Mouse (Mus musculus) testis, adult 2 months (tissue): ENCODE results near the gene Limk1. TPM values are rescaled to one million over a fixed set of nuclear protein-coding genes. Genes with fewer than 3 reads are reported as not detected.
"Not testable (repeated sequence)": the region's sequence is repeated elsewhere in the genome, so short reads cannot be mapped to it uniquely, and the experiment has no call there.

ENCODE experiments used
- H3K27ac ChIP-seq: fragments of 200-500 bp; 2 replicates; pipeline ENCODE4 v1.5.1; 2012; ENCODE audit warnings: low read depth, low read length; ENCODE audit not compliant: control insufficient read depth, insufficient read depth
- H3K27me3 ChIP-seq: fragments of 200-500 bp; 2 replicates; pipeline ENCODE4 v1.6.1; 2012; ENCODE audit warnings: mild to moderate bottlenecking, low read length, moderate library complexity; ENCODE audit not compliant: control insufficient read depth, insufficient read depth
- H3K36me3 ChIP-seq: fragments of 200-500 bp; 2 replicates; pipeline ENCODE4 v1.6.1; 2012; ENCODE audit warnings: mild to moderate bottlenecking, low read length; ENCODE audit not compliant: control insufficient read depth, insufficient read depth
- H3K4me1 ChIP-seq: fragments of 200-500 bp; 2 replicates; pipeline ENCODE4 v1.6.1; 2012; ENCODE audit warnings: low read length; ENCODE audit not compliant: control insufficient read depth, insufficient read depth
- H3K4me3 ChIP-seq: fragments of 200-500 bp; 2 replicates; pipeline ENCODE4 v1.5.1; 2012; ENCODE audit warnings: low read depth, mild to moderate bottlenecking, low read length, moderate library complexity, mixed read lengths; ENCODE audit not compliant: control insufficient read depth
- CTCF ChIP-seq: fragments of 200-500 bp; IDR thresholded peaks from 2 replicates; pipeline ENCODE4 v1.5.1; 2012; ENCODE audit warnings: low read depth, mild to moderate bottlenecking, inconsistent platforms, low read length, moderate library complexity; ENCODE audit not compliant: control insufficient read depth, insufficient read depth, insufficient replicate concordance
- POLR2A ChIP-seq: fragments of 200-500 bp; IDR thresholded peaks from 2 replicates; pipeline ENCODE4 v1.6.1; 2012; ENCODE audit warnings: low read depth, mild to moderate bottlenecking, inconsistent platforms, low read length, moderate library complexity; ENCODE audit not compliant: control insufficient read depth
- polyA plus RNA-seq: library from polyadenylated mRNA; depleted of rRNA; stranded (reverse); fragments of >200 nt; gene quantifications from 2 replicates; pipeline ENCODE4 v1.2.3, GENCODE M21; 2012

The Limk1 gene
- polyA plus RNA-seq, 1 experiment, result 16.3 TPM

DNA sequence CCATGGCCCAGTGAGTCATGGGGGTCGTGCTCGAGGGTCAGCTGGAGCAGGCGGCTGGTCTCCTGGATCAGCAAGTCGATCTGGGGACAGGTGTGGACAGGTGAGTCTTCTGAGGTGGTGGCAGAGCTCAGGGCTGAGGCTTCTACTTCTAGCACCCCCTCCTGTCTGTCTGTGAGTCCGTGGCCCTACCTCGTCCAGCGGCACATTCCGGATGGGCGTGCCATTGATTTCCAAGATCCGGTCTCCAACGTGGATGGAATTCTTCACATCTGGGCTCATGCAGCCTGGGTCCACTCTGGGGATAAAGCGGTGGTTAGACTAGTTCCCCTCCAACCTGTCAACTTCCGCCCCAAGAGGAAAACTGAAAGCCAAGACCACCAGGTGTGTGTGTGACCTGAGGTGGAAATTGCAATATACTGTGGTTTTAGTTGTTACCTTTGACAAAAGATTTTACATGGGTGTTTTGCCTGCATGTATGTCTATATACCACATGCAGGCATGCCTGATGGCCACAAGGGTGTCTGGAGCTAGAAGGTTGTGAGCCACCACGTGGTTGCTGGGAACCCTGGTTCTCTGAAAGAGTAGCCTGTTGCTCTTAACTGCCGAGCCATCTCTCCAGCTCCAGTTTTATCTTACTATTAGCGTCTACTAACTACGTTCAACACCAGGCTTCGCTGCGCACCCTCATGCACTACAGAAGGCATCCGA, 19.2 kb downstream of the Limk1 start:
- TF ChIP-seq POLR2A (no peak), CTCF (no peak)
- Histone ChIP-seq H3K4me3 (no peak overlapping the region), H3K27ac (no peak overlapping the region), H3K27me3 (no peaks in the 10 kb centered on the region), H3K36me3 (no peaks in the 10 kb centered on the region), H3K4me1 (no peaks in the 10 kb centered on the region)

DNA sequence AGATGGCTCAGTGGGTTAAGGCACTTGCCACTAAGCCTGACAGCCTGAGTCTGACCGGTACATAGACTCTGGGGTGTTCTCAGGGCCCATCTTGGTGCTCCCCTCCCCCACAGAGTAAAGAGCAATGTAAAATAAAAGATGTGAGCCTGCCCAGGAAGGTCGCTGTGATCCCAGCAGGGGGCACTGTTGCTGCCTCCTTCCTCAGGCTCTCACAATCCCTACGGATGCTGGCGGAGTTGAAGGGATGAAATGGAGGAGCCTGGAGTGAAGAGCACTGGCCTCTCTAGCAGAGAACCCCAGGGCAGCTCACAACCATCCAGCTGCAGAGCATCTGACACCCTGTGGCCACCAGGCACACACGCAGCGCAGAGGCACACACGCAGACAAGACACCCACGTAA, 19.9 kb downstream of the Limk1 start:
- Histone ChIP-seq H3K4me3 (no peak overlapping the region), H3K27ac (no peak overlapping the region), H3K27me3 (no peaks in the 10 kb centered on the region), H3K36me3 (no peaks in the 10 kb centered on the region), H3K4me1 (no peaks in the 10 kb centered on the region)
- TF ChIP-seq CTCF, result peak; percentile 43; the same call in 1 of the 2 replicates
- no peak for TF ChIP-seq POLR2A

DNA sequence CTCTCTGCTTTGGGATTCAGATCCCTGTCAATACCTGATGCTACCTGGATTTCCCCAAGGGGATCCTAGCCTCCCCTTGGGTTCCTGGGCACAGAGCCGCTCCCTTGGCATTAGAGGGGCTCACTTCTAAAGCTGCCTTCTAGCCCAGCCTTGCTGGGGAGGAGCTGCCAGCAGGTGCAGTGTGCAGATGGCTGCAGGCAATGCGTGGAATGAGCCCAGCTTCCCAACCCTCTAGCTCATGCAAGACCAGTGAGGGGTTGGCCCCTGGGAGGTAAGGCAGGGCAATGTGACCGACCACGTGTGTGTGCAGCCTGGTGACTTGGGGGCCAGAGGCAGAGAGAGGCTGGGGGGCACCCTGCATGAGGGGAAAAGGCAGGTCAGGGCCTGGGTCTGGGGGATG, 31.7 kb downstream of the Limk1 start:
- no peaks in the 10 kb centered on the region for H3K27me3 ChIP-seq
- peaks cover 2% of the 10 kb centered on the region; the same call in 1 of the 2 replicates for H3K4me1 ChIP-seq
- no peak overlapping the region for H3K4me3 ChIP-seq
- no peak for TF ChIP-seq POLR2A
- no peak for TF ChIP-seq CTCF
- H3K36me3 ChIP-seq, result no peaks in the 10 kb centered on the region
- no peak overlapping the region for H3K27ac ChIP-seq

DNA sequence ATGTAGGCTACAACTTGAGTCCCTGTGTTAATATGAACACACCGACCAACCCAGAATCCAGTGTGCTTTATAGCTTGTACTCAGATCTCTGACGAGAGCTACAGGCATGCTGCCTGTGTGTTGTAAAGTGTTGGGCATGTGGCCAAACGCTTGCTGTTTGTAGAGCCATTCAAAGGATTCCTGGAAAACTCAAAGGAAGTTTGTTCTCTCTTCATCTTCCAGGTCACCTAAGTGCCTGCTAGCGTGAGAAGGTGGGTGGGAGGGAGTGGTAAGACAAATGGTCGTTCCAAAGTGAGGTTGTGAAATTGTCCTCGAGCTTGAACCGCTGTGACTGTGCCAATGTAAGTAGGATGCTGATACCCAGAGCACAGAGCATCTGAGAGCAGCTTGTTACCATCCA, 36.4 kb downstream of the Limk1 start:
- H3K4me3 ChIP-seq, result no peak overlapping the region
- TF ChIP-seq POLR2A, result no peak
- TF ChIP-seq CTCF, result no peak
- no peaks in the 10 kb centered on the region; the same call in 1 of the 2 replicates for H3K4me1 ChIP-seq
- H3K36me3 ChIP-seq, result no peaks in the 10 kb centered on the region
- no peak overlapping the region for H3K27ac ChIP-seq
- H3K27me3 ChIP-seq, result no peaks in the 10 kb centered on the region

DNA sequence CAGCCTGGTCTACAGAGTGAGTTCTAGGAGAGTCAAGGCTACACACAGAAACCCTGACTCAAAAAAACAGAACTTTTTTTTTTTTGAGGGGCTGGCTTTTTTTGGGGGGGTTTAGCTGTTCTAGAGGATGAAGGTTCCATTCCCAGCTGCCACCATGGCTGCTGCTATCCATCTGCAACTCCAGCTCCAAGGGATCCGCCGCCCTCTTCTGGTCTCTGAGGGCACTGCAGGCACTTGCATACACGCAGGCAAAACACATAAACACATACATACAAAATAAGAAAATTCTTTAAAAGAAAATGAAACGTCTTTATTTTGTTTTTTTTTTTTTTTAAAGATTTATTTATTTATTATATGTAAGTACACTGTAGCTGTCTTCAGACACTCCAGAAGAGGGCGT, 37.5 kb downstream of the Limk1 start:
- Histone ChIP-seq H3K4me1 (no peaks in the 10 kb centered on the region; the same call in 1 of the 2 replicates), H3K27me3 (no peaks in the 10 kb centered on the region), H3K36me3 (no peaks in the 10 kb centered on the region), H3K4me3 (no peak overlapping the region), H3K27ac (no peak overlapping the region)
- TF ChIP-seq CTCF, result peak; percentile 81; the same call in 1 of the 2 replicates
- TF ChIP-seq POLR2A, result no peak

DNA sequence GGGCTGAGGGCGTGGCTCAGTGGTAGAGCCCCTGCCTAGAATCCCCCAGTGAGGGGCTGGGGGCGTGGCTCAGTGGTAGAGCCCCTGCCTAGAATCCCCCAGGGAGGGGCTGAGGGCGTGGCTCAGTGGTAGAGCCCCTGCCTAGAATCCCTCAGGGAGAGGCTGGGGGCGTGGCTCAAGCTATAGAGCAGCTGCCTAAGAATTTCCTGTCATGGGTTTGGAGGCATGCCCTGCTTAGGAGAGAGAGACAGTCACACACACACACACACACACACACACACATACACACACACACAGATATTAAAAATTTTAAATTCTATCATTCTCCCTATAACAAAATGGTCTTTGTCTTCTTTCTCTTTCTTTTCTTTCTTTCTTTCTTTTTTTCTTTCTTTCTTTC, 39.4 kb downstream of the Limk1 start:
- H3K4me1 ChIP-seq, H3K27ac ChIP-seq, H3K27me3 ChIP-seq, H3K4me3 ChIP-seq, H3K36me3 ChIP-seq: not testable (repeated sequence)

DNA sequence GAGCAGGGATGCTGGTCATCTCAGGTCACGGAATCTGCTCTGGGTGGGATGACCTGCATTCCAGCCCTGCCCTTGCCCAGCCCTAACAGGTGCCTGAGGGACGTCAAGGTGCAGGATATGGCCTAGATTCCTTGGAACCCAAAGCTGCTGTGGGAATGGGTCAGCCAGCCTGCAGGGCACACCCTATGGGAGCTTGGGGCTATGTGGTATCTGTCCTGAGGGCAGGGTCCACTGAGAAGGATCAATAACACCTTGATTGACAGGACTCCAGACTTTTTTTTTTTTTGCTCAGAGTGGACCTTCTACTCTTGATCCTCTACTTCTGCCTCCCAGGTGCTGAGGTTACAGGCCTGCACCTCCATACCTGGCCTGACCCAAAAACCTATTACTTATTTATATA, 41.0 kb downstream of the Limk1 start:
- no peak overlapping the region for H3K27ac ChIP-seq
- no peaks in the 10 kb centered on the region; the same call in 1 of the 2 replicates for H3K4me1 ChIP-seq
- TF ChIP-seq CTCF, result peak; percentile 9; the same call in 1 of the 2 replicates
- no peak for TF ChIP-seq POLR2A
- H3K4me3 ChIP-seq, result no peak overlapping the region
- no peaks in the 10 kb centered on the region for H3K27me3 ChIP-seq
- no peaks in the 10 kb centered on the region for H3K36me3 ChIP-seq
